Mouse (Mus musculus) hindbrain, embryonic 16.5 days (tissue): ENCODE measurements at regions not wholly inside any gene's neighbourhood (a gene's known extent, or its start where the extent isn't known, plus 50 kb on each side); places are given as distances from the start of the nearest gene placed in this dataset.
"Not testable (repeated sequence)": the region's sequence is repeated elsewhere in the genome, so short reads cannot be mapped to it uniquely, and the experiment has no call there.

ENCODE experiments used
- ATAC-seq: fragments of 200-750 bp; cut with Nextera tagmentation; 2 replicates; pipeline ENCODE4 v1.8.0; 2017; ENCODE audit warnings: moderate TSS enrichment, moderate library complexity
- H3K27ac ChIP-seq: fragments of 300-500 bp; sonication (generic); 2 replicates; pipeline ENCODE4 v1.5.1; 2014; ENCODE audit warnings: low read depth, mild to moderate bottlenecking, control low read depth, low read length, moderate library complexity
- H3K27me3 ChIP-seq: fragments of 300-500 bp; sonication (generic); replicated peaks from 2 replicates; pipeline ENCODE4 v1.6.1; 2014; ENCODE audit warnings: low read length; ENCODE audit not compliant: control insufficient read depth, insufficient read depth
- H3K36me3 ChIP-seq: fragments of 300-500 bp; sonication (generic); 2 replicates; pipeline ENCODE4 v1.6.1; 2014; ENCODE audit warnings: mild to moderate bottlenecking, low read length, moderate library complexity, mixed read lengths; ENCODE audit not compliant: control insufficient read depth, insufficient read depth
- H3K4me1 ChIP-seq: fragments of 300-500 bp; sonication (generic); 2 replicates; pipeline ENCODE4 v1.6.1; 2014; ENCODE audit warnings: low read depth, low read length; ENCODE audit not compliant: control insufficient read depth, insufficient read depth
- H3K4me2 ChIP-seq: fragments of 300-500 bp; sonication (generic); 2 replicates; pipeline ENCODE4 v1.6.1; 2014; ENCODE audit warnings: mild to moderate bottlenecking, low read length, control low read depth, moderate library complexity
- H3K4me3 ChIP-seq: fragments of 300-500 bp; sonication (generic); 2 replicates; pipeline ENCODE4 v1.5.1; 2014; ENCODE audit warnings: mild to moderate bottlenecking, low read length, control low read depth, moderate library complexity
- H3K9ac ChIP-seq: fragments of 300-500 bp; sonication (generic); 2 replicates; pipeline ENCODE4 v1.6.1; 2014; ENCODE audit warnings: low read depth, mild to moderate bottlenecking, control low read depth, low read length, moderate library complexity
- H3K9me3 ChIP-seq: fragments of 300-500 bp; sonication (generic); 2 replicates; pipeline ENCODE4 v1.6.1; 2014; ENCODE audit warnings: mild to moderate bottlenecking, low read length, moderate library complexity; ENCODE audit not compliant: control insufficient read depth
- WGBS: fragments of 180-500 bp; shearing (Covaris S2); extraction: QIAGEN DNeasy Blood & Tissue Kit; methylation state at CpG from one replicate; pipeline ENCODE4 v1.1.7; 2014; 5-methylcytosine and 5-hydroxymethylcytosine counted together

DNA sequence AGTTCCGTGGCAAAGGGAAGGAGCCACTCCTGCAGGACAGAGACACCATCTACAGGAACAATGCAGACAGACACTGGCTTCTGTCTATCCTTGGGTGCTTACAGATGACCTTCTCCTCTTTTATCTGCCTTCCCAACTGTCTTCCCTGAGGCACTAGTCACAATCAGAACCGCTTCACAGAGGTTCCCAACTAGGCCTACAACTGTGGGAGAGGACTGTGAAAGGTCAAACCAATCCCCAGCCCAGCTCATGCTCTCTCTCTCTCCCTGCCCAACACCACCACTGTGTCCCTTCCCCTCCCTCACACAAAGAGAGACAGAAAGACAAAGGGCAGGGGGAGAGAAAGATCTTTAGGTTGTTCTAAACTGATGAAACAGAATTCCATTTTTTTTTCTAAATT lies 61.3 kb downstream of the Tmem17 start:
- H3K36me3 ChIP-seq: no peaks in the 10 kb centered on the region

GRCm38 (mm10) chr11:22573802-22574201 lies 61.9 kb downstream of the Tmem17 start:
- no peak overlapping the region for H3K4me2 ChIP-seq
- H3K9ac ChIP-seq: no peak overlapping the region
- no peaks in the 10 kb centered on the region for H3K27me3 ChIP-seq
- no peak overlapping the region for H3K27ac ChIP-seq
- no peak for ATAC-seq
- 80% methylated on average over 3 of the region's 3 CpGs for WGBS
- H3K9me3 ChIP-seq: no peaks in the 10 kb centered on the region
- H3K4me1 ChIP-seq: no peaks in the 10 kb centered on the region
- no peak overlapping the region for H3K4me3 ChIP-seq
- no peaks in the 10 kb centered on the region for H3K36me3 ChIP-seq

More for the DNA sequence above, 61.3 kb downstream of the Tmem17 start:
- H3K9ac ChIP-seq: no peak overlapping the region
- no peak for ATAC-seq
- H3K4me3 ChIP-seq: no peak overlapping the region
- H3K27ac ChIP-seq: no peak overlapping the region
- no peaks in the 10 kb centered on the region for H3K9me3 ChIP-seq
- no peaks in the 10 kb centered on the region for H3K4me1 ChIP-seq
- WGBS: 61% methylated on average over 2 of the region's 2 CpGs
- H3K27me3 ChIP-seq: no peaks in the 10 kb centered on the region
- H3K4me2 ChIP-seq: no peak overlapping the region

DNA sequence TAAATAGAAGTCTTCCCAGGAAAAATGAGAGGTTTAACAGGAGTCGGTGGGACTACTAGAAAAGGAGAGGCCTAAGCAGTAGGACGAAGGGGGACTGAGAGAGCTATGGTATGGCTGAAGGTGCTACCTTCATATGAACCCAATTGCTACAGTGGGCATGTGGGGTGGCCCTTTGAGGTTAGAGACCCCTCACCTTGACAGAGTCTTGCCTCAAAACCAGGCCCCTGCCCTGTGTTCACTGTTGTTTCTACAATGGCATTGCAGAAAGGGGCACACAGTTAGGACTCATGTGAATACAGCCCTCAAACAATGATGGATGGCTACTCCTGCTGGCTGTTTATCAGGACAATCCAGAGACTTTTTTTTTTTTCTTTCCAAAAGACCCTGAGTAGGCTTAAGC lies 62.6 kb downstream of the Tmem17 start:
- Histone ChIP-seq H3K9ac (no peak overlapping the region), H3K4me1 (no peaks in the 10 kb centered on the region), H3K9me3 (no peaks in the 10 kb centered on the region), H3K4me3 (no peak overlapping the region), H3K27ac (no peak overlapping the region), H3K27me3 (no peaks in the 10 kb centered on the region), H3K36me3 (no peaks in the 10 kb centered on the region), H3K4me2 (no peak overlapping the region)
- 92% methylated on average over 2 of the region's 2 CpGs for WGBS
- ATAC-seq: no peak

DNA sequence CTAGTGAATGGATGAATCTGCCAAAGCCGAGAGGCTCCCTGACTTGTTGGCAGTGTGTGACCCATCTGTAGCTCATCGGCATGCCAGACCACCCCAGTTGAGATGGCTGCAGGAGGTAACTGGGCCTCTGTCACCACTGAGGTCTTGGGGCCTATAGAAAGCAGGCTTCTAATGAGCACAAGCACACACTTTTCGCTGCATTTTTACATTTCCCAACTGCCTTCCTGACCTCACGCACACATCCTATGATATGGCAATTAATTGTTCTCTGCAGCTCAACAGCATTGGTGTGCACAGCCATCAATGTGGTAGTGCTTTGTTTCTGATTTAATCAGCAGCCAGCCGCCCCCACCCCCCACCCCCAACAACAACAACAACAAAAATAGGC lies 72.2 kb downstream of the Tmem17 start:
- Histone ChIP-seq H3K27ac (peak overlapping the region; percentile 77), H3K9me3 (no peaks in the 10 kb centered on the region), H3K4me1 (peaks cover 19% of the 10 kb centered on the region), H3K27me3 (no peaks in the 10 kb centered on the region), H3K4me2 (peak overlapping the region; percentile 55), H3K9ac (peak overlapping the region; percentile 63), H3K36me3 (no peaks in the 10 kb centered on the region), H3K4me3 (peak overlapping the region; percentile 21)
- peak; percentile 65 for ATAC-seq
- WGBS: 8% methylated on average over 5 of the region's 5 CpGs

- H3K9ac ChIP-seq: peak overlapping the region; percentile 63
- H3K9me3 ChIP-seq: no peaks in the 10 kb centered on the region
- ATAC-seq: peak; percentile 81
- H3K4me1 ChIP-seq: peaks cover 19% of the 10 kb centered on the region
- H3K27ac ChIP-seq: peak overlapping the region; percentile 77
- H3K27me3 ChIP-seq: no peaks in the 10 kb centered on the region
- WGBS: 1% methylated on average over 14 of the region's 14 CpGs
- H3K4me3 ChIP-seq: peak overlapping the region; percentile 21
- peak overlapping the region; percentile 55 for H3K4me2 ChIP-seq
- no peaks in the 10 kb centered on the region for H3K36me3 ChIP-seq
Observed at GRCm38 (mm10) chr11:22584488-22585158, 72.7 kb downstream of the Tmem17 start.

- Histone ChIP-seq H3K4me3 (no peak overlapping the region), H3K27me3 (no peaks in the 10 kb centered on the region), H3K9ac (no peak overlapping the region), H3K4me2 (no peak overlapping the region), H3K9me3 (no peaks in the 10 kb centered on the region), H3K36me3 (no peaks in the 10 kb centered on the region), H3K27ac (peak overlapping the region; percentile 63), H3K4me1 (peaks cover 19% of the 10 kb centered on the region)
- WGBS: 38% methylated on average over 7 of the region's 7 CpGs
- peak; percentile 71 for ATAC-seq
Observed at GRCm38 (mm10) chr11:22587691-22588241, 75.9 kb downstream of the Tmem17 start.

DNA sequence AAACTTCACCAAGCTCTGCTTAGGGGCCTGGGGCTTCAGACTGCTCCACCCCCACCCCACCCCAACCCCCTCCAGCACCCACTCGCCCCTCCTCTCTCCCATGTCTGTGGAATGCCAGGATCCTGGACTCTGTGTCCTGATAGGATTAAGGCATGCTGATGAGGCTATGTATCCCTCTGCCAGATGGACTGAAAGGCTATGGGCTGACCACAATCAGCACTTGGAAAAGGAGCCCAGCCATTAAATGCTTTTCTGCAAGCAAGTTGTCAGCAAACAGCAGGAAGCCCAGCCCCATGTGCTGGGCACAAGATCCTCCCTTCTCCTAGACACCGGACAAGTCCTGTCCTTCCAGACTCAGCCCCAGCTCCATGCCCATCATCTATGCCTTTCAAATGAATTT lies 76.7 kb downstream of the Tmem17 start:
- H3K36me3 ChIP-seq: no peaks in the 10 kb centered on the region
- no peak overlapping the region for H3K4me2 ChIP-seq
- ATAC-seq: peak; percentile 53; the same call in 1 of the 2 replicates
- H3K4me3 ChIP-seq: no peak overlapping the region
- H3K4me1 ChIP-seq: peaks cover 19% of the 10 kb centered on the region
- no peaks in the 10 kb centered on the region for H3K9me3 ChIP-seq
- H3K27ac ChIP-seq: peak overlapping the region; percentile 63
- 29% methylated on average over 2 of the region's 2 CpGs for WGBS
- H3K27me3 ChIP-seq: no peaks in the 10 kb centered on the region
- H3K9ac ChIP-seq: no peak overlapping the region

DNA sequence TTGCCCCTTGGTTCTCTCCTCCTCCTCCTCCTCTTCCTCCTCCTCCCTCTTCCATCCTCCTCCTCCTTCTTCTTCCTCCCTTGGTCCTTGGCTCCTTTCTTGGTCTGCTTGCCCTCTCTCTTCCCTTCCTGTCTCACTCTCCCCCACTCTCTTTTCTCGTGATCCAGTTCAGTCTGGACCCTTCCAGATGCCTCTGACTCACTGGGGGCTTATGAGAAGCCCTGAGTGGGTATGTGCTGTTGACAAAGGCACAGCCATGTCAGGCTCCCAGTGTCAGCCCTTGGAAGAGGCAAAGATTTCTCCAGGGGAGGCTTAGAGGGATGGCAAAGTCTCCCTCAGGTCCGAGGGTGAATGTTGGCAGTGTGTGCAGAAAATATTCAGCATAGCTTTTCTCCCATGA lies 78.0 kb downstream of the Tmem17 start:
- Histone ChIP-seq H3K4me3 (no peak overlapping the region), H3K27me3 (no peaks in the 10 kb centered on the region), H3K9ac (no peak overlapping the region), H3K4me1 (peaks cover 7% of the 10 kb centered on the region), H3K9me3 (no peaks in the 10 kb centered on the region), H3K36me3 (no peaks in the 10 kb centered on the region), H3K4me2 (no peak overlapping the region), H3K27ac (no peak overlapping the region)
- WGBS: 53% methylated on average over 2 of the region's 2 CpGs
- ATAC-seq: no peak

GRCm38 (mm10) chr11:22591050-22591449 lies 79.2 kb downstream of the Tmem17 start:
- not testable (repeated sequence) for H3K36me3 ChIP-seq, H3K4me3 ChIP-seq, H3K4me1 ChIP-seq, H3K27ac ChIP-seq, H3K27me3 ChIP-seq, H3K9me3 ChIP-seq, ATAC-seq, H3K9ac ChIP-seq, H3K4me2 ChIP-seq
- 89% methylated on average over 14 of the region's 14 CpGs for WGBS
